Mouse (Mus musculus): ENCODE results near the gene Fam219a. TPM values are rescaled to one million over a fixed set of nuclear protein-coding genes. Genes with fewer than 3 reads are reported as not detected.

Fam219a gene
- 1.7 TPM for polyA plus RNA-seq (2012; fragmentation: generic; extraction: Trizol)
- long read RNA-seq, experiment 1 = 0 reads
- long read RNA-seq, experiment 2, partial matches to known transcripts = 0 of 1 reads
- long read RNA-seq, experiment 2, other reads (novel, unspliced or antisense) = 1 of 1 reads

DNA sequence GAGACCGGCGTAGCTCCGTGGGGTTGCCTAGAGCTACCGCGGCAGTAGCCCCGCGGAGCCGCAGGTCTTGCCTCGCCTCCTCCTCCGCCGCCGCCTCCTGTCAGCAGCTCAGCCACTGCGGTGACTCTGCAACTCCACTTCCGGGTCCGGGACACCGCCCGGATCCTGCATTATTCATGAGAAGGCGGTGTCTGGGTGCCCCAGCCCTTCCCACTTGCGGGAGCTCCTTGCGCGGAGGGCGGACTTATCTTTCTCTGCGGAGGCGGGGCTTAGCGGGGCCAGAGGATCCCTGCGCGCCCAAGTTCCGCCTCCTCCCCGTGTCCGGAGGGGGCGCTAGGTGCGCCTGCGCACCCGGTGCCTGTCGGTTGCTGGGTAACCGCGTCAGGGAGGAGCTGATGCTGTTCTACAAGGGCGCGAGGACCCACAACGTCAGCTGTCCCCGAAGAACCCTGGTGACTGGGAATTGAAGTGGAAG is at the start of gene Fam219a, which contains the start of gene Dnaic1:
Gene Fam219a (minus strand): TSS at position 128 of the 475 bp plus-strand sequence.
Gene Dnaic1 (plus strand): TSS at position 365 of the 475 bp plus-strand sequence.
- Histone ChIP-seq H3K79me3 (ENCODE audit: low read depth) (no peaks in the 10 kb centered on the region), H3K27me3 (ENCODE audit: control insufficient read depth, insufficient read depth, insufficient read length) (no peaks in the 10 kb centered on the region), H3K79me2 (ENCODE audit: control insufficient read depth, insufficient read depth) (no peaks in the 10 kb centered on the region), H3K4me3 (ENCODE audit: insufficient read depth, poor library complexity, severe bottlenecking) (peak within 1 kb of the TSS; percentile 36), H3K36me3 (ENCODE audit: control insufficient read depth, insufficient read depth) (no peaks in the 10 kb centered on the region), H3ac (ENCODE audit: control insufficient read depth, insufficient read length, low read depth) (peak within 1 kb of the TSS; percentile 51)
- TF ChIP-seq USF1 (IDR thresholded peaks at IDR 0.05; ENCODE audit: low read depth) (no peak), MAX (IDR thresholded peaks at IDR 0.05) (no peak), FOSL1 (IDR thresholded peaks at IDR 0.05; ENCODE audit: insufficient read depth, low read length, poor library complexity, severe bottlenecking) (no peak), CTCF (IDR thresholded peaks at IDR 0.05; ENCODE audit: control insufficient read depth, insufficient read depth, insufficient read length) (no peak), CEBPB (IDR thresholded peaks at IDR 0.05; ENCODE audit: low read depth) (no peak), MYOG (IDR thresholded peaks at IDR 0.05; ENCODE audit: control insufficient read depth, extremely low read depth, insufficient read length) (no peak), MYOD1 (IDR thresholded peaks at IDR 0.05; ENCODE audit: control insufficient read depth, insufficient read length, low read depth) (no peak)

DNA sequence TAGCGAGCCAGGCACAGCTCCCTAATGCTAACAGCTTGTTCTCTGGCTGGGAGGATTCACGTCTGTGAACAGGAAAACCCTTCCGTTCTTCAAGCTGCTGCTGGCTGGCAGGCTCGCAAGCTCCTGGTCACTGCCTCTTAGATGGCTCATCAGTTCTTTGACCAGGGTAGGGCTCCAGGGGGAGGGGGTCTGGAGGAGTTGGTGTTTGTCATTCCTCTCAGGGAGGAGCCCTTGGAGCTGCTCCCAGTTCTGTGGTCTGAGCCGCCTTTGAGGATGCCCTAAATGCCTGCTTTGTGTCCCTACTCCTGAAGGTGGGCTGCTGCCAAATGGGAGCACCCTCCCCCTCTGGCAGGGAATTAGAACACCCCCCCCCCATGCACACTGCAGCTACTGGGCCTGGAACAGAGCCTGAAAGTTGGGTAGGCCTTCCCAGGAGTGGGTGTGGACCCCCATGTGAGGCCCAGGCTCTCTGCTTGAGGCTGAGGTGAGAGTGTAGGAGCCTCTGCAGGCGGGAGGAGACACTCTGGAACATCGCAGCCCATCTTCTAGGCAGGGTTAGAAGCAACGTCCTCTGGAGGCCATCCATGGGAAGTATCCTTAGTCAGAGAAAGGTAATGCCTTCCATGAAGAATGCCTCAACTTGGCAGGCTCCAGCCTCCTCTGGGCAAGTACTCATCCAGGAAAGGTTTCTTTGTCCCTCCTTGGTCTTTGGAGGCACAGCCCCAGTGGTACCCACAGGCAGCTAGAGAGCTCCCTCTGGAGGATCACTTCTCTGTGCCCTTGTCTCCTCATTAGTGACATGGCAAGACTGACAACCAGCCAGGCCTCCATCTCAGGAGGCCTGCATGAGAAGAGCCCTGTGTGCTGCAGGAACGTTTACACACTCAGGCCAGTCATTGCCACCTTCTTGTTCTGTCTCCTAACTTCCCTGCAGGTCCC is 46.6 kb upstream of the Fam219a start:
- H3K27me3 ChIP-seq (ENCODE audit: control insufficient read depth, insufficient read depth, insufficient read length) = peaks cover 4% of the 10 kb centered on the region

DNA sequence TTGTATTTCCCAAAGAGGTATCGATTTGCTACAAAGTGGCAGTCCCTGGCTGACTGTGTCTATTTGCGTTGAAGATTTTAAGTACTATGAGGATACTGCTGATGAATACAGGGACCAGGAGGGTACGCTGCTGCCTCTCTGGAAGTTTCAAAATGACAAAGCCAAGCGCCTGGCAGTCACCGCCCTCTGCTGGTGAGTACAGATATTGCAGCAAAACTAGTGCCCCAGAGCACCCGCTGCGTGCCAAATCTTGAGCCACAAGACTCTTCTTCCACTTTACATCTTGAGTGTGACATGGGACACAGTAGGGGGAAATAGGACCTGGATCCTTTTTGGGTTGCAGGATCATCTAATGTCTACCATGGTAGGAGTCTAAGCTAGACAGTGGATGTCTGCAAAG is 44.8 kb upstream of the Fam219a start:
- no peak for TF ChIP-seq MYOD1 (IDR thresholded peaks at IDR 0.05; ENCODE audit: control insufficient read depth, insufficient read length, low read depth)
- TF ChIP-seq CTCF (IDR thresholded peaks at IDR 0.05; ENCODE audit: control insufficient read depth, insufficient read depth, insufficient read length) = peak; percentile 58
- peaks cover 4% of the 10 kb centered on the region for H3K27me3 ChIP-seq (ENCODE audit: control insufficient read depth, insufficient read depth, insufficient read length)
- H3K4me3 ChIP-seq (ENCODE audit: insufficient read depth, poor library complexity, severe bottlenecking) = no peak overlapping the region
- no peaks in the 10 kb centered on the region for H3K36me3 ChIP-seq (ENCODE audit: control insufficient read depth, insufficient read depth)
- no peak overlapping the region for H3ac ChIP-seq (ENCODE audit: control insufficient read depth, insufficient read length, low read depth)
- no peaks in the 10 kb centered on the region for H3K79me3 ChIP-seq (ENCODE audit: low read depth)
- no peaks in the 10 kb centered on the region for H3K79me2 ChIP-seq (ENCODE audit: control insufficient read depth, insufficient read depth)

More for the DNA sequence above, 46.6 kb upstream of the Fam219a start:
- no peak for TF ChIP-seq MYOD1 (IDR thresholded peaks at IDR 0.05; ENCODE audit: control insufficient read depth, insufficient read length, low read depth)
- TF ChIP-seq CTCF (IDR thresholded peaks at IDR 0.05; ENCODE audit: control insufficient read depth, insufficient read depth, insufficient read length) = no peak
- TF ChIP-seq CEBPB (IDR thresholded peaks at IDR 0.05; ENCODE audit: low read depth) = no peak
- TF ChIP-seq USF1 (IDR thresholded peaks at IDR 0.05; ENCODE audit: low read depth) = no peak
- TF ChIP-seq MYOG (IDR thresholded peaks at IDR 0.05; ENCODE audit: control insufficient read depth, extremely low read depth, insufficient read length) = no peak
- no peak for TF ChIP-seq MAX (IDR thresholded peaks at IDR 0.05)
- no peak overlapping the region for H3ac ChIP-seq (ENCODE audit: control insufficient read depth, insufficient read length, low read depth)
- no peaks in the 10 kb centered on the region for H3K36me3 ChIP-seq (ENCODE audit: control insufficient read depth, insufficient read depth)
- no peak overlapping the region for H3K4me3 ChIP-seq (ENCODE audit: insufficient read depth, poor library complexity, severe bottlenecking)
- no peaks in the 10 kb centered on the region for H3K79me3 ChIP-seq (ENCODE audit: low read depth)
- H3K79me2 ChIP-seq (ENCODE audit: control insufficient read depth, insufficient read depth) = no peaks in the 10 kb centered on the region

DNA sequence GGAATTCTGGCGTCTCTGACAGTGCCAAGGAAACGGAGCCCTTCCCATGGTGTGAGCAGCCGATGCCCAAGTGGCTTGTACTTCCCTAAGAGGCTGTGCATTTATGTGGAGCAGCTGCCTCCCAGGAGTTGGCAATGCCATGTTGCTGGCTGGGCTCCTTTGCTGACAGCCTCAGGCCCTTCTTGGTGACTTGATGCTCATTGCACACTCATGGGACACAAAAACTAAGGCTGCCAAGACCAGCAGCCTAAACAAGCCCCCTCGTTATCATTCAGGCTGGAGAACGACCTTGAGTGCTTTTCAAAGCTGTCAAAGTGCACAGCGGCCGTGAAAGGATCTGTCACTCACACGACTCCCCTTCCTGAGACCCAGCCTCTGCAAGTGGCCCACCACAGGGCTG is 42.8 kb upstream of the Fam219a start:
- no peaks in the 10 kb centered on the region for H3K79me3 ChIP-seq (ENCODE audit: low read depth)
- no peaks in the 10 kb centered on the region for H3K36me3 ChIP-seq (ENCODE audit: control insufficient read depth, insufficient read depth)
- H3K4me3 ChIP-seq (ENCODE audit: insufficient read depth, poor library complexity, severe bottlenecking) = no peak overlapping the region
- H3K79me2 ChIP-seq (ENCODE audit: control insufficient read depth, insufficient read depth) = no peaks in the 10 kb centered on the region
- peaks cover 4% of the 10 kb centered on the region for H3K27me3 ChIP-seq (ENCODE audit: control insufficient read depth, insufficient read depth, insufficient read length)
- no peak for TF ChIP-seq USF1 (IDR thresholded peaks at IDR 0.05; ENCODE audit: low read depth)
- TF ChIP-seq MAX (IDR thresholded peaks at IDR 0.05) = no peak
- TF ChIP-seq CEBPB (IDR thresholded peaks at IDR 0.05; ENCODE audit: low read depth) = no peak
- TF ChIP-seq MYOD1 (IDR thresholded peaks at IDR 0.05; ENCODE audit: control insufficient read depth, insufficient read length, low read depth) = no peak
- H3ac ChIP-seq (ENCODE audit: control insufficient read depth, insufficient read length, low read depth) = no peak overlapping the region

DNA sequence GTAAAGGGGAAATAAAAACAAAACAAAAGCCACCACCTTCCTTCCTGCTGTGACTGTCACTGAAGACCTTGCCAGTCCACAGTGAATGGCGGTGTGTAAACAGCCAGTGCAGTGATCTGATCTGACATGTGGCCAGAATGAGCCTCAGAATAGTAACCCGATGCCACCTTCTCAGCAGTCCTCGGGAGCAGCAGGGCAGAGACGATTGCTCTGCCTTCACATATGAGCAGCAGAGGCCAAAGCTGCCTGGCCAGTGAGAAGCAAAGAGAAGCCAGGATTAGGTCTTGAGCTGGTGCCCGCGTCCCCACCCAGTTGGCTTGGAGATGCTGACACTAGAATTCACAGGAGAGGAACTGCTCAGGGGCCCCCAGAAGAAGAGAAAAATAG is 41.2 kb upstream of the Fam219a start:
- Histone ChIP-seq H3ac (ENCODE audit: control insufficient read depth, insufficient read length, low read depth) (no peak overlapping the region), H3K36me3 (ENCODE audit: control insufficient read depth, insufficient read depth) (no peaks in the 10 kb centered on the region), H3K4me3 (ENCODE audit: insufficient read depth, poor library complexity, severe bottlenecking) (no peak overlapping the region), H3K79me2 (ENCODE audit: control insufficient read depth, insufficient read depth) (no peaks in the 10 kb centered on the region), H3K27me3 (ENCODE audit: control insufficient read depth, insufficient read depth, insufficient read length) (peaks cover 4% of the 10 kb centered on the region), H3K79me3 (ENCODE audit: low read depth) (no peaks in the 10 kb centered on the region)
- no peak for TF ChIP-seq FOSL1 (IDR thresholded peaks at IDR 0.05; ENCODE audit: insufficient read depth, low read length, poor library complexity, severe bottlenecking)
- TF ChIP-seq CEBPB (IDR thresholded peaks at IDR 0.05; ENCODE audit: low read depth) = no peak
- TF ChIP-seq MYOG (IDR thresholded peaks at IDR 0.05; ENCODE audit: control insufficient read depth, extremely low read depth, insufficient read length) = no peak
- TF ChIP-seq USF1 (IDR thresholded peaks at IDR 0.05; ENCODE audit: low read depth) = no peak
- no peak for TF ChIP-seq MAX (IDR thresholded peaks at IDR 0.05)
- TF ChIP-seq MYOD1 (IDR thresholded peaks at IDR 0.05; ENCODE audit: control insufficient read depth, insufficient read length, low read depth) = no peak
- no peak for TF ChIP-seq CTCF (IDR thresholded peaks at IDR 0.05; ENCODE audit: control insufficient read depth, insufficient read depth, insufficient read length)

Measured in C2C12 (cell line).